Mouse (Mus musculus): ENCODE measurements around the gene Meox2. TPM values are rescaled to one million over a fixed set of nuclear protein-coding genes. Genes with fewer than 3 reads are reported as not detected.

The Meox2 gene
- polyA plus RNA-seq (2014; fragmentation: Illumina TruSeq; extraction: RNeasy Lipid Tissue Mini Kit (QIAGEN cat#74804); ENCODE audit: low read depth, low replicate concordance): 0.08 TPM

GRCm38 (mm10) chr12:37108390-37108738, at the start of gene Meox2:
TSS of gene Meox2 (plus strand) at chr12:37108540.

Other genes starting within 250 kb of the Meox2 start
- gene Agmo, start 133.1 kb downstream of the Meox2 start, polyA plus RNA-seq (2014; fragmentation: Illumina TruSeq; extraction: RNeasy Lipid Tissue Mini Kit (QIAGEN cat#74804); ENCODE audit: low read depth, low replicate concordance): 5.4 TPM